Mouse (Mus musculus): ENCODE measurements around the gene Nck2. TPM values are rescaled to one million over a fixed set of nuclear protein-coding genes. Genes with fewer than 3 reads are reported as not detected.

The Nck2 gene
- polyA plus RNA-seq, 1 experiment from 2014 or later, result 31.9 TPM

DNA sequence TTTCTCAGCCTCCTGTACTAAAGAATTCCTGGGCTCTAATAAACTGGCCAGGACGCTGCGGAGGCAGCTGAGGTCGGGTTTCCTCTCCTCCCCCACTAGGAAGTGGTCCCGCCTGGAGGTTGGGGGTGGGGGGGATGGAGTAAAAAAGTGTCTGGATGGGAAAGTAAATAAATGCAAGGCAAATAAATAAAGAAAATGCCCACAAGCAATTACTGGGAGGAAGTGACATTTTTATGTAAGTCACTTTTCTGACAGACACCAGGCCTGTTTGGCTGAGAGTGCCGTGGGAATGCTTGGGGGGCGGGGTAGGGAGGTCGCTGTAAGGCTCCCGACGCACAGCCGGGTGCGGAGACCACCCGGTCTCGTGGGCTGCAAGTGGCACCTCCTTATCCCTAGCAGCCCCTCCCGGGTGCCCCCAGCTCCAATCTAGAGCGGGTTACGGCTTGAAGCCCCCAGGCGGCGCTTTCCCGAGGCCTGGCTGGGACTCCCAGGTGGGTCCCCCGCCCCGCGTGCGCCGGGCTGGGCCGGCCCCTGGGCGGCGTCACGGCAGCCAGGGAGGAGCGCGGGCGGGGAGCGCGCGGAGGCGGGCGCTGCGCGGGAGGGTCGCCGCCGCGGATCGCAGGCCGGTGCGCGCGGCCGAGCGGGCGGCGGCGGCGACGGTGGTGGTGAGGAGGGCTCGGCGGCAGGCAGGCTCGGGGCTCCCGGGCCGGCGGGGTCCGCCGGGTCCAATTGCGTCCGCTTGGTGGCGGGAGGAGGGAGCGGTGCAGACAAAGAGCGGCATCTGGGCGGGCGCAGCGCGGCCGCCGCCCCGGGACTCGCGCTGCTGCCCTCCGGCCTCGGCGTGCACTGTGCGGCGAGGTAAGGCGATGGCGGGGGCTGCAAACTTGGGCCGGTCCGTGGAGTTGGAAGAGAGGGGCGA lies 1.1 kb downstream of the Nck2 start:
- peak overlapping the region; percentile 93 for H3K4me3 ChIP-seq (ENCODE audit: low read depth, low read length)
- H3K36me3 ChIP-seq (ENCODE audit: control insufficient read depth, insufficient read depth, low read length), result no peaks in the 10 kb centered on the region
- H3K4me2 ChIP-seq (replicated peaks; ENCODE audit: low read depth, low read length), result peak overlapping the region; percentile 88
- DNase-seq (ENCODE audit: low spot score) (peak; percentile 90), ATAC-seq (ENCODE audit: low FRiP score) (peak; percentile 95)
- H3K4me1 ChIP-seq (replicated peaks; ENCODE audit: control insufficient read depth, insufficient read depth, low read length), result peaks cover 7% of the 10 kb centered on the region
- no peaks in the 10 kb centered on the region for H3K27me3 ChIP-seq (ENCODE audit: control insufficient read depth, insufficient read depth, low read length)
- peak overlapping the region; percentile 93 for H3K27ac ChIP-seq (ENCODE audit: low read depth, low read length)
- peak overlapping the region; percentile 98 for H3K9ac ChIP-seq (ENCODE audit: low read depth, low read length)
- H3K9me3 ChIP-seq (ENCODE audit: control insufficient read depth, low read length), result no peaks in the 10 kb centered on the region
- WGBS, result 0% methylated on average over 46 of the region's 86 CpGs

DNA sequence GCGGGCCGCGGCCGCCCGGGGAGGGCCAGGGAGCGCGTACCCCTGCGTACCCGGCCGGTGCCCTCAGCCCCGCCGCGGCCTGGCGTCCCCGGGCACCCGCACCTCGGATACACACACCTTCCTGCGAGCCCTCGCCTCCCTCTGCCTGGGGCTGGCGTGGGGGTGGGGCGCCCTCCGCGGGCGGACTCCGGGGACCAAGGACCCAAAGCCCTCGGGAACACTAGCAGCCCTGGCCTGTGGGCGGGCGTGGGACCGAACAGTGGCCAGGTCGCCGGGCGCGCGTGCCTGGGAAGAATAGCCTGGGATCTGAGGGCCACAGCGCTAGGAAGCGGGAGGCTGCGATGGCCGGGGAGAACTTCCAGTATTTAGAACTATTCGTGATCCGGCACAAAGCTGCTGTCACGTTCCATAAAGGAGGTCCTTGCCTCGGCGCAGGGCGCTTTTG lies 1.7 kb downstream of the Nck2 start:
- Histone ChIP-seq H3K36me3 (ENCODE audit: control insufficient read depth, insufficient read depth, low read length) (no peaks in the 10 kb centered on the region), H3K9me3 (ENCODE audit: control insufficient read depth, low read length) (no peaks in the 10 kb centered on the region), H3K27ac (ENCODE audit: low read depth, low read length) (peak overlapping the region; percentile 93), H3K4me2 (replicated peaks; ENCODE audit: low read depth, low read length) (peak overlapping the region; percentile 88), H3K27me3 (ENCODE audit: control insufficient read depth, insufficient read depth, low read length) (no peaks in the 10 kb centered on the region), H3K9ac (ENCODE audit: low read depth, low read length) (peak overlapping the region; percentile 98), H3K4me1 (replicated peaks; ENCODE audit: control insufficient read depth, insufficient read depth, low read length) (peaks cover 7% of the 10 kb centered on the region), H3K4me3 (ENCODE audit: low read depth, low read length) (peak overlapping the region; percentile 93)
- ATAC-seq (ENCODE audit: low FRiP score) (peak; percentile 85), DNase-seq (ENCODE audit: low spot score) (peak; percentile 76)
- 2% methylated on average over 28 of the region's 44 CpGs for WGBS

DNA sequence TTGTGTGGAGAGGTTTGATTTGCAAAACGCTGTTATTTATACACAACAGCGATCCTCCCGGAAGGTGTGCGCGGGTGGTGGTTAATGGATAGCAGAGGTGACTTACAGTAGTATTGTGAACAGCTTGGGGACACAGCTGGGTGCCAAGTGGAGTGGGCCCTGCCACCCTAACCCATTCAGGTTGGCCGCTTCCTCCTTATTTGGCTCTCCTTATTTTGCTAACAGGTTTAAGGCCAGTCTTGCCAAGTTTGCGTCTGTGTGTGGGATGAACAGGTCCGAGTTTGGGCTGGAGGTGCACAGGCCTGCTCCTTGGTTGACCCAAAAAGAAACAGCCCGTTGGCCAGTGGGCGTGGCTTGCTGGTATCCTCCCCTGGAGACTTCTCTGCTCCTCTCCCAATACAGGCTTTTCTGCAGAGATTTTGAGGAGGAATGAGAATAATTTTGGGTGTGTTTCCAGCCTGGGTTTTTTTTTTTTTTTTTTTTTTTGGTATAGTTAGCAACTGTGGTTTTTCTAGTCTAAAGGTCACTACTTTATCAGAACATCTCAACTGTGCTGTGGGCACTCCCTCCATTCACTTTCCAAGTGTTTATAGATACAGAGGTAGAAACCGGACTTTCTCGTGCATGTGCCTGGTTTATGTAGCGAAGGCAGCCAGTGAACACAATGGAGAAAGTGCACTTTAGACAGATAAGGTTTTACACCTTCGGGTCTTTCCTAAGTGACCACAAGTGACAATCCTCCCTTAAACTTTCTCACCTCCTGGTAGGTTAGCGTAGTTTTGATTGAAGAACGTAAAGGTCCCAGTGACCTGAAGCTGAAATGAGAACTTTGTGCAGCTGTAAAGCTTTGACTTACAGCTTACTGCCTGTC lies 2.6 kb downstream of the Nck2 start:
- DNase-seq (ENCODE audit: low spot score) (peak; percentile 61), ATAC-seq (ENCODE audit: low FRiP score) (no peak)
- H3K4me3 ChIP-seq (ENCODE audit: low read depth, low read length), result peak overlapping the region; percentile 93
- 21% methylated on average over 16 of the region's 16 CpGs for WGBS
- no peak overlapping the region for H3K27ac ChIP-seq (ENCODE audit: low read depth, low read length)
- peak overlapping the region; percentile 98 for H3K9ac ChIP-seq (ENCODE audit: low read depth, low read length)
- H3K9me3 ChIP-seq (ENCODE audit: control insufficient read depth, low read length), result no peaks in the 10 kb centered on the region
- H3K36me3 ChIP-seq (ENCODE audit: control insufficient read depth, insufficient read depth, low read length), result no peaks in the 10 kb centered on the region
- peak overlapping the region; percentile 88 for H3K4me2 ChIP-seq (replicated peaks; ENCODE audit: low read depth, low read length)
- H3K27me3 ChIP-seq (ENCODE audit: control insufficient read depth, insufficient read depth, low read length), result no peaks in the 10 kb centered on the region
- H3K4me1 ChIP-seq (replicated peaks; ENCODE audit: control insufficient read depth, insufficient read depth, low read length), result peaks cover 7% of the 10 kb centered on the region

DNA sequence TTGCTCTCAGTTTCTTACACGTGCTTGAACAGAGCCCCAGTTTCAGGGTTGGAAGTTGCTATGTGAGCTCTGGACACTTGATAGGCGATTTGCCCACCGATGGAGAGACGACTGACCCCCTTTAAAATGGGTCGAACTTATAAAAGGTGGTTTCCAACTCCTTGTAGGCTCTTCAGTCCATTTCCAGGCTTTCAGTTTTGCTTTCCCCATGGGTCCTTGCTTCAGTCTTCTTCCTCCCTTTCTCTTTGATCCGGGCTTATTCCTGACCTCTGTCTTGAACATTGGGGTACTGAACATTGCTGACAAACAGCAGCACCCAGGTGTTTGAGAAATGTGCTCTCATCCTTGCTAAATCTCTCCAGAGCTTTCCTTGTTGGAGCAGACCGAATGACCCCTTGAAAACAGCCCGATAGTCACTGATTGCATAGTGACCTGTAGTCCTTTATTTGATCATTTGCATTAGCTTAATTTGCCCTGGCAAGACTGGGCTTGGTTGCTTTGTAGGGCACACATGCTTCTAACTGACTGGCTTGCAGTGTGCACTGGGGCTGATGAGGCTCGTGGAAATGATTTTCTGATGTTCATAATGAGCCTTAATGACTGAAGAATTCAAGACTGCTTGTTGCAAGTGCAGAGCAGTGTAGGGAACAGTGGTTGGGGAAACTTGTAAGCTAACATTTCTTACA lies 3.4 kb downstream of the Nck2 start:
- H3K36me3 ChIP-seq (ENCODE audit: control insufficient read depth, insufficient read depth, low read length), result no peaks in the 10 kb centered on the region
- ATAC-seq (ENCODE audit: low FRiP score) (no peak), DNase-seq (ENCODE audit: low spot score) (no peak)
- peak overlapping the region; percentile 93 for H3K4me3 ChIP-seq (ENCODE audit: low read depth, low read length)
- H3K27ac ChIP-seq (ENCODE audit: low read depth, low read length), result no peak overlapping the region
- H3K9me3 ChIP-seq (ENCODE audit: control insufficient read depth, low read length), result no peaks in the 10 kb centered on the region
- peak overlapping the region; percentile 88 for H3K4me2 ChIP-seq (replicated peaks; ENCODE audit: low read depth, low read length)
- H3K9ac ChIP-seq (ENCODE audit: low read depth, low read length), result no peak overlapping the region
- H3K4me1 ChIP-seq (replicated peaks; ENCODE audit: control insufficient read depth, insufficient read depth, low read length), result peaks cover 9% of the 10 kb centered on the region
- no peaks in the 10 kb centered on the region for H3K27me3 ChIP-seq (ENCODE audit: control insufficient read depth, insufficient read depth, low read length)
- WGBS, result 59% methylated on average over 9 of the region's 9 CpGs

DNA sequence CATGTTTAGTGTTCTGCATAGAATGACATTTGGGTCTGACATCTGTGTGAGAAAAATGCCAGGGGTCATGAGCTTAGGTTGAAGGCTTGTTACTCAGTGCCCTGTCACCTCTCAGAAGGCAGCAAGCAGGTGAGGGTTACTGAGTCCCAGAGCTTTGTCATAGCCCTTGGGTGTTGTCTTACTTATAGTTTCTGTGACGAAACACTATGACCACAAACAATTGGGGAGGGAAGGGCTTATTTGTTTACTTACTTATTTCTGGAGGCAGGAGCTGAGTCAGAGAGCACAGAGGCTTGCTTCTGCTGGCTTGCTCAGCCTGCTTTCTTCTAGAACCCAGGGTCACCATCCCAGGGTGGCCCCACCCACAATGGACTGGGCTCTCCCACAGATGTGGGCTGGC lies 6.4 kb downstream of the Nck2 start:
- Histone ChIP-seq H3K9ac (ENCODE audit: low read depth, low read length) (no peak overlapping the region), H3K4me3 (ENCODE audit: low read depth, low read length) (no peak overlapping the region), H3K4me2 (replicated peaks; ENCODE audit: low read depth, low read length) (no peak overlapping the region), H3K4me1 (replicated peaks; ENCODE audit: control insufficient read depth, insufficient read depth, low read length) (peaks cover 9% of the 10 kb centered on the region), H3K27me3 (ENCODE audit: control insufficient read depth, insufficient read depth, low read length) (no peaks in the 10 kb centered on the region), H3K36me3 (ENCODE audit: control insufficient read depth, insufficient read depth, low read length) (no peaks in the 10 kb centered on the region), H3K27ac (ENCODE audit: low read depth, low read length) (no peak overlapping the region), H3K9me3 (ENCODE audit: control insufficient read depth, low read length) (no peaks in the 10 kb centered on the region)
- DNase-seq (ENCODE audit: low spot score) (no peak), ATAC-seq (ENCODE audit: low FRiP score) (no peak)
- WGBS, result 100% methylated on average over 1 of the region's 1 CpGs

GRCm38 (mm10) chr1:43453683-43454082 lies 9.3 kb downstream of the Nck2 start:
- H3K9ac ChIP-seq (ENCODE audit: low read depth, low read length), result no peak overlapping the region
- H3K4me3 ChIP-seq (ENCODE audit: low read depth, low read length), result no peak overlapping the region
- DNase-seq (ENCODE audit: low spot score), result no peak
- peaks cover 2% of the 10 kb centered on the region; the same call in 1 of the 2 replicates for H3K4me1 ChIP-seq (replicated peaks; ENCODE audit: control insufficient read depth, insufficient read depth, low read length)
- H3K9me3 ChIP-seq (ENCODE audit: control insufficient read depth, low read length), result no peaks in the 10 kb centered on the region
- no peak for ATAC-seq (ENCODE audit: low FRiP score)
- H3K4me2 ChIP-seq (replicated peaks; ENCODE audit: low read depth, low read length), result no peak overlapping the region
- H3K27me3 ChIP-seq (ENCODE audit: control insufficient read depth, insufficient read depth, low read length), result no peaks in the 10 kb centered on the region
- 86% methylated on average over 3 of the region's 3 CpGs for WGBS
- H3K27ac ChIP-seq (ENCODE audit: low read depth, low read length), result no peak overlapping the region
- H3K36me3 ChIP-seq (ENCODE audit: control insufficient read depth, insufficient read depth, low read length), result no peaks in the 10 kb centered on the region

- no peak overlapping the region for H3K4me3 ChIP-seq (ENCODE audit: low read depth, low read length)
- ATAC-seq (ENCODE audit: low FRiP score) (no peak), DNase-seq (ENCODE audit: low spot score) (no peak)
- no peak overlapping the region for H3K27ac ChIP-seq (ENCODE audit: low read depth, low read length)
- 93% methylated on average over 8 of the region's 8 CpGs for WGBS
- no peaks in the 10 kb centered on the region for H3K27me3 ChIP-seq (ENCODE audit: control insufficient read depth, insufficient read depth, low read length)
- H3K9ac ChIP-seq (ENCODE audit: low read depth, low read length), result no peak overlapping the region
- H3K4me1 ChIP-seq (replicated peaks; ENCODE audit: control insufficient read depth, insufficient read depth, low read length), result 0 out of 2 replicates have a peak, but pooled peaks cover 2% of the 10 kb centered on the region
- no peaks in the 10 kb centered on the region for H3K9me3 ChIP-seq (ENCODE audit: control insufficient read depth, low read length)
- no peaks in the 10 kb centered on the region for H3K36me3 ChIP-seq (ENCODE audit: control insufficient read depth, insufficient read depth, low read length)
- H3K4me2 ChIP-seq (replicated peaks; ENCODE audit: low read depth, low read length), result no peak overlapping the region
Observed at GRCm38 (mm10) chr1:43454741-43455140, 10.4 kb downstream of the Nck2 start.

DNA sequence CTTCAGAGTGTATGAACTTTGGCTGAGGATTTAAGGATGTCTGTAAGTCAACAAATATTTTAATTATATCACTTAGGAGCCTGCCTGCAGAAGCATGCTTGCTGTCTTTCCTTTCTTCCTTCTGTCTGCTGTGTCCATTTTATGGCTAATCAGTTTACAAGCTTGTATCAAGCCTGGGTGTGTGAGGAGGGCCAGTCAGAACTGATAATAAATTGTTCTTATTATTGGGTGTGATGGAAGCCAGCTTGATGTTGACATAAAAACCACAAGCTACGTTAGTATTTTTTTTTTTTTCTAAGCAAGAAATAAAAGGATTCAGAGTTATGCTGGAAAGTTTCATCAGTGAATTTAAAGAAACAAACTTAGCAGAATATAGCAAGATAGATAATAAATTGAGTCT lies 10.8 kb downstream of the Nck2 start:
- H3K4me1 ChIP-seq (replicated peaks; ENCODE audit: control insufficient read depth, insufficient read depth, low read length), result 0 out of 2 replicates have a peak, but pooled peaks cover 2% of the 10 kb centered on the region
- H3K4me2 ChIP-seq (replicated peaks; ENCODE audit: low read depth, low read length), result no peak overlapping the region
- WGBS, result 94% methylated on average over 1 of the region's 1 CpGs
- no peaks in the 10 kb centered on the region for H3K9me3 ChIP-seq (ENCODE audit: control insufficient read depth, low read length)
- H3K36me3 ChIP-seq (ENCODE audit: control insufficient read depth, insufficient read depth, low read length), result no peaks in the 10 kb centered on the region
- no peak for ATAC-seq (ENCODE audit: low FRiP score)
- no peak overlapping the region for H3K27ac ChIP-seq (ENCODE audit: low read depth, low read length)
- no peak for DNase-seq (ENCODE audit: low spot score)
- no peak overlapping the region for H3K4me3 ChIP-seq (ENCODE audit: low read depth, low read length)
- no peak overlapping the region for H3K9ac ChIP-seq (ENCODE audit: low read depth, low read length)
- no peaks in the 10 kb centered on the region for H3K27me3 ChIP-seq (ENCODE audit: control insufficient read depth, insufficient read depth, low read length)

Data from hindbrain, embryonic 11.5 days (tissue).